ENCODE assay signal across 9 mouse cellular contexts in the genomic region with DNA sequence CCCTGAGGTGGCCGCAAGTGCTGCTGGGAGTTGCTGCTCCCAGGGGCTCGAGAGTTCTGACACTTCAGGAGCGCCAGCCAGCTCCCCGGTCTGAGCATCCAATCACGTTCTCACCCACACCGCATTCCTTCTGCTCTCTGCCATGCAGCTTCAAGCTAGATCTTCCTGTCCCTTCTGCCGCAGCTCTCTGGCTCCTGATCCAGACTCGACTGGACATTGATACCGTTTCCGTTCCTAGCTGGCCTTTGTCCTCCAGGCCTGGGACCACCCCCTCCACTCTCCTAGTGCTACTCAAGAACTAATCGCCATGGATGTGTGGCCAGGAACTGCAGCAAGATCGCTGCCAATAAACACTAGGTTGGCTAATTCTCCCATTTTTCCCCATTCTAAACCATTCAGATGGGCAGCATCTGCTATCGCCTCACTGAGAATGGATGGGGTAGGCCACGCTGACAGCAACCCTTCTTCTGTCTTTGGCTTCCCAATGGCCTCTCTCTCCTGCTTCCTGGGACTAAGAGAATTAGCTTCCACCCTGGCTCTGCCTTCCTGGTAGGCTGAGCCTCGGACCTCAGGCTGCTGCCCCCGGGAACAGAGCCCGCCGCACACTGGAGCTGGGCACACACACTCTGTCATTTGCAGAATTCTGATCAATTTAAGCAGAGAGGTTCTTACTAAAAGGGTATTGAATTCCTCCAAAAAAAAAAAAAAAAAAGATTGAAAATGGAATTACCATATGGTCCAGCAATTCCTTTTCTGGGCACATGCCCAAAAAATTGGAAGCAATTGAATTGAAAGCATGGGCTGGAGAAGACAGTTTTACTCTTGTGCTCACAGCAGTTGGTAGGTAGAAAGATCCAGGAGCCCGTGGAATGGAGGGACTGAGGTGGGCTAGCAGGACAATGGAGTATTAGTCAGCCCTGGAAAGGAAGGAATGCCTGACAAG. TPM values are rescaled to one million over a fixed set of nuclear protein-coding genes. Genes with fewer than 3 reads are reported as not detected.
DNase-seq lines count a peak whose midpoint lies in the region; ATAC-seq lines count a peak whose summit lies in the region.
"Had no signal": no experiment of that assay in that cellular context is flagged by ENCODE, and none has a peak within 500 bp of the region (broad histone marks: within the 10 kb centered on the region; RNA-seq: fewer than 3 reads in every experiment).

No protein-coding gene starts in this region.

- DNase-seq in kidney, postnatal 14 days: peak; percentile 19
- DNase-seq in kidney, adult 8-10 months: no peak
- peak; percentile 54 to 57 for DNase-seq in cerebellum, postnatal 14 days
- peak; percentile 33 to 47 for DNase-seq in heart, adult 9 months (ENCODE audit: low spot score in 2 of 2)
- peak; percentile 58 for DNase-seq in layer of hippocampus, postnatal 36 days
- DNase-seq in thymus, postnatal 0 days (ENCODE audit: low spot score): no peak
- DNase-seq in B cell, adult 2 months: no peak

- no peak for ATAC-seq in megakaryocyte progenitor cell, adult 5-6 weeks (replicated peaks; ENCODE audit: poor library complexity)

RNA-seq across cellular contexts. Expression of a gene that starts 31.1 kb away (rescaled TPM):
- 10 to 100 TPM; 71.9 to 86.6 TPM for total RNA-seq in layer of hippocampus, postnatal 36 days (2021)
- 11.7 and 13.1 TPM in 2 replicates for polyA plus RNA-seq in thymus, postnatal 0 days (2015; fragmentation: Nextera tagmentation; extraction: Ambion mirVana)
- total RNA-seq in megakaryocyte progenitor cell, adult 5-6 weeks (2015): 12.0 and 12.4 TPM in 2 replicates
- 24.1 and 24.5 TPM in 2 replicates for total RNA-seq in megakaryocyte progenitor cell, adult 5-6 weeks (2017)

RNA-seq across cellular contexts. Expression of a gene that starts 49.2 kb away (rescaled TPM):
- total RNA-seq in layer of hippocampus, postnatal 36 days (2021): not detected
- polyA plus RNA-seq in thymus, postnatal 0 days (2015; fragmentation: Nextera tagmentation; extraction: Ambion mirVana): 0.34 TPM in 1 of 2 replicates, not detected in the other
- not detected in 2 replicates for total RNA-seq in megakaryocyte progenitor cell, adult 5-6 weeks (2015)
- total RNA-seq in megakaryocyte progenitor cell, adult 5-6 weeks (2017): not detected in 2 replicates
- polyA plus RNA-seq: frontal cortex, adult 2 months had no signal

Comparison
In these comparisons a context has a peak if more than half of its experiments do, and no peak if none do; other contexts are left out.
1. DNase-seq: peak in kidney, postnatal 14 days (single experiment), cerebellum, postnatal 14 days (2 of 2), heart, adult 9 months (2 of 2) and layer of hippocampus, postnatal 36 days (2 of 2); none in kidney, adult 8-10 months (0 of 2), thymus, postnatal 0 days (single experiment) and B cell, adult 2 months (0 of 2).